Mouse (Mus musculus): Measurements from ENCODE around the gene Ablim1. TPM values are rescaled to one million over a fixed set of nuclear protein-coding genes. Genes with fewer than 3 reads are reported as not detected.

Ablim1 gene
- polyA plus RNA-seq, 1 experiment from 2014 or later: 6.1 TPM

GRCm38 (mm10) chr19:57357811-57358210 is 43.1 kb upstream of the Ablim1 start:
- H3K9me3 ChIP-seq (replicated peaks): no peaks in the 10 kb centered on the region
- no peak for ATAC-seq
- peak overlapping the region; percentile 95 for H3K4me3 ChIP-seq
- H3K36me3 ChIP-seq: peaks cover 6% of the 10 kb centered on the region; the same call in 1 of the 2 replicates
- peak overlapping the region; percentile 58; the same call in 1 of the 2 replicates for H3K27ac ChIP-seq
- H3K4me2 ChIP-seq: peak overlapping the region; percentile 83
- WGBS (ENCODE audit: insufficient replicate concordance): 82% methylated on average over 5 of the region's 5 CpGs
- peaks cover 61% of the 10 kb centered on the region for H3K4me1 ChIP-seq
- no peaks in the 10 kb centered on the region for H3K27me3 ChIP-seq (replicated peaks)
- peak overlapping the region; percentile 29; the same call in 1 of the 2 replicates for H3K9ac ChIP-seq

DNA sequence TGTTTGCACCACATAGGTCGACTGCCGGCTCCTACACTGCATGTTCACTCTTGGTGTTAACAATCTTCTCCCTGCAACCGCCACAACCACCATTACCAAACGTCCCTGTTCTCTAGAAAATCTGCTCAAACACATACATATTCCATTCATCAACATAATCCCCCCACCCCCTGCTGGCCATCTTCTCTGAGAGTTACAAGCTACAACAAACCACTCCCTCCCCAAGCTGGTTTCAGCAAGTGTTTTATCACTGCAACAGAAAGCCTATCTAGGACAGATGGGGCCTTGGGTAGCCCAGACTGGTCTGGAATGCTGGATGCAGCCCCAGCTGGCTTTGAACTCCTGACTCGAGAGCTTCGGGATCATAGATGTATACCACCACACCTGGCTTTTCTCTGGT is 42.5 kb upstream of the Ablim1 start:
- ATAC-seq: no peak
- peaks cover 6% of the 10 kb centered on the region; the same call in 1 of the 2 replicates for H3K36me3 ChIP-seq
- no peak overlapping the region for H3K9ac ChIP-seq
- H3K27me3 ChIP-seq (replicated peaks): no peaks in the 10 kb centered on the region
- no peak overlapping the region for H3K4me3 ChIP-seq
- peaks cover 56% of the 10 kb centered on the region for H3K4me1 ChIP-seq
- no peaks in the 10 kb centered on the region for H3K9me3 ChIP-seq (replicated peaks)
- WGBS (ENCODE audit: insufficient replicate concordance): 76% methylated on average over 6 of the region's 6 CpGs
- no peak overlapping the region for H3K27ac ChIP-seq
- peak overlapping the region; percentile 83; the same call in 1 of the 2 replicates for H3K4me2 ChIP-seq

GRCm38 (mm10) chr19:57356273-57356672 is 41.6 kb upstream of the Ablim1 start:
- Histone ChIP-seq H3K9me3 (replicated peaks) (no peaks in the 10 kb centered on the region), H3K4me1 (peaks cover 56% of the 10 kb centered on the region), H3K27me3 (replicated peaks) (no peaks in the 10 kb centered on the region), H3K4me2 (0 out of 2 replicates have a peak overlapping the region, but pooled peaks have one; percentile 27), H3K4me3 (no peak overlapping the region), H3K9ac (no peak overlapping the region), H3K27ac (peak overlapping the region; percentile 43; the same call in 1 of the 2 replicates), H3K36me3 (peaks cover 6% of the 10 kb centered on the region; the same call in 1 of the 2 replicates)
- ATAC-seq: no peak
- 50% methylated on average over 7 of the region's 7 CpGs for WGBS (ENCODE audit: insufficient replicate concordance)

- WGBS (ENCODE audit: insufficient replicate concordance): 53% methylated on average over 16 of the region's 16 CpGs
- no peak overlapping the region for H3K9ac ChIP-seq
- no peaks in the 10 kb centered on the region for H3K27me3 ChIP-seq (replicated peaks)
- peaks cover 6% of the 10 kb centered on the region; the same call in 1 of the 2 replicates for H3K36me3 ChIP-seq
- peak overlapping the region; percentile 43; the same call in 1 of the 2 replicates for H3K27ac ChIP-seq
- no peak for ATAC-seq
- H3K9me3 ChIP-seq (replicated peaks): no peaks in the 10 kb centered on the region
- H3K4me3 ChIP-seq: no peak overlapping the region
- peak overlapping the region; percentile 27 for H3K4me2 ChIP-seq
- H3K4me1 ChIP-seq: peaks cover 56% of the 10 kb centered on the region
These were observed 40.9 kb upstream of the Ablim1 start for GRCm38 (mm10) chr19:57355451-57356251.

DNA sequence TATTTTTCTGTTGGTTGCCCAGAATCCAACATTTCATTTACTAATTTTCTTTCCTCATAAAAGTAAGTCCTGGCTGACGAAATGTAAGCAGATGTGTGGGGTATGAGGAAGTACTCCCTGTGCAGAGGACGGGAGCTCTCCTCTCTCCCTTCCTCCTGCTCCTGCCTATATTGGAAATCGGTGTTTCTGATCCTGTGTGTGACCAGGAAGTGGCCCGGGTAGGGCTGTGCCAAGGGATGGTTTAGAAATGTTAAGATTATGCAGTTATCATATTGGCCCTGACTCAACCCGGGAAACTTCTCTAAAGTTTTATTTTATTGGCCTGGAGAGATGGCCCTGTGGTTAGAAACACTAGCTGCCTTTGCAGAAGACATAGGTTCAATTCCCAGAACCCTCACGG is 40.0 kb upstream of the Ablim1 start:
- H3K4me1 ChIP-seq: peaks cover 49% of the 10 kb centered on the region
- ATAC-seq: no peak
- H3K9me3 ChIP-seq (replicated peaks): no peaks in the 10 kb centered on the region
- no peak overlapping the region for H3K4me2 ChIP-seq
- no peak overlapping the region for H3K27ac ChIP-seq
- H3K27me3 ChIP-seq (replicated peaks): no peaks in the 10 kb centered on the region
- H3K9ac ChIP-seq: no peak overlapping the region
- peaks cover 6% of the 10 kb centered on the region; the same call in 1 of the 2 replicates for H3K36me3 ChIP-seq
- H3K4me3 ChIP-seq: no peak overlapping the region
- 54% methylated on average over 6 of the region's 6 CpGs for WGBS (ENCODE audit: insufficient replicate concordance)

- WGBS (ENCODE audit: insufficient replicate concordance): 81% methylated on average over 11 of the region's 11 CpGs
These were observed 39.3 kb upstream of the Ablim1 start for GRCm38 (mm10) chr19:57354050-57354449.

DNA sequence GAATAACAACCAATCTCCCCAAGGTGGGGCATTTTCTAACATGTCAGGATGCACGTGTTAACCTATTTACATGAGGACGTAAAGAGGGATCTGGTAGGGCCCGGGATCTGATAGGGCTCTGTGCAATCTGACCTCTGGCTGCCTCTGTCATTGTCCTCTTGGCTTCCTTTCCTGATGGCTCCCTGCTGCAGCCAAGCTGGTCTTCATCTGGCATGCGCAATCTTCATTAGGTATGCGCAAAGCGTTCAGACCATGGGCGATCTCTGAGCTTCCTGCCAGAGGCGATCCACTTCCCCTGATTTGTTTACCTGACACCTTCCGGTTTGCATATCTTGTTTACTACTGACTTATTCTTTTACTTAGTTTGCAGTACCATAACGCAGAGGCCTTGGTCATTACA is 38.5 kb upstream of the Ablim1 start:
- Histone ChIP-seq H3K4me2 (no peak overlapping the region), H3K4me1 (peaks cover 35% of the 10 kb centered on the region), H3K27me3 (replicated peaks) (no peaks in the 10 kb centered on the region), H3K36me3 (peaks cover 6% of the 10 kb centered on the region; the same call in 1 of the 2 replicates), H3K4me3 (no peak overlapping the region), H3K27ac (no peak overlapping the region), H3K9me3 (replicated peaks) (no peaks in the 10 kb centered on the region), H3K9ac (no peak overlapping the region)
- WGBS (ENCODE audit: insufficient replicate concordance): 80% methylated on average over 10 of the region's 10 CpGs
- no peak for ATAC-seq

More at GRCm38 (mm10) chr19:57354050-57354449, 39.3 kb upstream of the Ablim1 start:
- Histone ChIP-seq H3K27me3 (replicated peaks) (no peaks in the 10 kb centered on the region), H3K4me3 (no peak overlapping the region), H3K27ac (no peak overlapping the region), H3K36me3 (peaks cover 6% of the 10 kb centered on the region; the same call in 1 of the 2 replicates), H3K9ac (no peak overlapping the region), H3K4me1 (peaks cover 43% of the 10 kb centered on the region), H3K4me2 (no peak overlapping the region), H3K9me3 (replicated peaks) (no peaks in the 10 kb centered on the region)
- ATAC-seq: no peak

DNA sequence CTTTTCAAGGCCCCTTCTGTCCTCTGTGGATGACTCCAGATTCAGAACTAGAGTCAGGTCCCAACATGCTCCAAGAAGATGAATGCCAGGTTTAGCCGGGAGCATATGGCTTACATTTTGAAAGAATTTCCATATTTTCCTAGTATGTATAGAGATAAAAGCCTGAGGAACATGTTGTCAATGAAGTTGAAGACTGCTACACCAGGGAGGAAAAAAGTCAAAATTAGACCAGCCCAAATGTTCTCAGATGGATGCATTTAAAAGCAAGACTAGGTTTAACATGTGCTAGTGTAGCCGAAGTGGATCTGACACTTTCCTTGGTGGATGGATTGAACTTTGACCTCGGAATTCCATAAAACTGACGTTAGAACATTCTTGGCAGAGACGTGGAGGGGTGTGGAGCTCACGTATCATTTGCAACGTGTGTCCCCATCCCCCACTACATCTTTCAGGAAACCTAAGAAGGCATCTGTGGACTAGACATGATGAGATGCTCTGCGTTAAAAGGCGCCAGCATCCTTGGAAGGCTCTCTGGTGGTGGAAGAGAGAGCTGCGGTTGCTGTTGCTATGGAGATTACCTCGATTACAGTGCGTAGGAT is 37.7 kb upstream of the Ablim1 start:
- WGBS (ENCODE audit: insufficient replicate concordance): 75% methylated on average over 12 of the region's 12 CpGs
- Histone ChIP-seq H3K4me2 (no peak overlapping the region), H3K4me3 (no peak overlapping the region), H3K36me3 (peaks cover 6% of the 10 kb centered on the region; the same call in 1 of the 2 replicates), H3K27me3 (replicated peaks) (no peaks in the 10 kb centered on the region), H3K27ac (no peak overlapping the region), H3K4me1 (peaks cover 27% of the 10 kb centered on the region), H3K9me3 (replicated peaks) (peaks cover 7% of the 10 kb centered on the region), H3K9ac (no peak overlapping the region)
- no peak for ATAC-seq

GRCm38 (mm10) chr19:57349096-57349495 is 34.4 kb upstream of the Ablim1 start:
- no peak overlapping the region for H3K27ac ChIP-seq
- ATAC-seq: no peak
- no peak overlapping the region for H3K4me2 ChIP-seq
- H3K4me3 ChIP-seq: no peak overlapping the region
- H3K9me3 ChIP-seq (replicated peaks): peaks cover 19% of the 10 kb centered on the region
- H3K27me3 ChIP-seq (replicated peaks): no peaks in the 10 kb centered on the region
- no peaks in the 10 kb centered on the region for H3K4me1 ChIP-seq
- H3K9ac ChIP-seq: no peak overlapping the region
- H3K36me3 ChIP-seq: no peaks in the 10 kb centered on the region

- Histone ChIP-seq H3K4me1 (no peaks in the 10 kb centered on the region), H3K9ac (no peak overlapping the region), H3K36me3 (no peaks in the 10 kb centered on the region), H3K27ac (no peak overlapping the region), H3K27me3 (replicated peaks) (no peaks in the 10 kb centered on the region), H3K4me3 (no peak overlapping the region), H3K9me3 (replicated peaks) (peaks cover 19% of the 10 kb centered on the region), H3K4me2 (no peak overlapping the region)
- no peak for ATAC-seq
- 62% methylated on average over 1 of the region's 1 CpGs for WGBS (ENCODE audit: insufficient replicate concordance)
These were observed 30.0 kb upstream of the Ablim1 start for GRCm38 (mm10) chr19:57344678-57345077.

DNA sequence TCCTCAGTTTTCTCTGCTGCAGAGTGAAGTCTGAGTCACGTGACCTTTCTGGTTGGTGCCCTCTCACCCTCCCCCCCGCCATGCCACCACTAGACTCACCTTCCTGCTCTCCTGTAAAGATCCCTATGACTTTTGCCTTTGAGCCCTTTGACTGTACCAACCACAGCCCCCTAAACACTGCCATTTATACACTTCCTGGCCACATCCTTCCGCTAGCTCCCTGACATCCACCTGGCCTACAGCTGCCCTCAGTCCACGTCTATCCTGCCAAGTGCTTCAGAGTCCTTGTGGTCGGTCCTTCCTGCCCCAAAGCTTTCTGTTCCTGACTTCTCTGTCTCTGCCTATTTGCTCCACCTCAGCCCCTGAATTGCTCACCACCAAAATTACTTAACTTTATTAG is 29.1 kb upstream of the Ablim1 start:
- Histone ChIP-seq H3K27ac (no peak overlapping the region), H3K27me3 (replicated peaks) (no peaks in the 10 kb centered on the region), H3K9me3 (replicated peaks) (peaks cover 19% of the 10 kb centered on the region), H3K4me3 (no peak overlapping the region), H3K4me2 (no peak overlapping the region), H3K36me3 (no peaks in the 10 kb centered on the region), H3K9ac (no peak overlapping the region), H3K4me1 (no peaks in the 10 kb centered on the region)
- no peak for ATAC-seq
- WGBS (ENCODE audit: insufficient replicate concordance): 37% methylated on average over 5 of the region's 5 CpGs

Data from liver, embryonic 12.5 days (tissue).